Mouse (Mus musculus) 3T3-L1 (cell line): ENCODE measurements around the gene Ksr1.

ENCODE experiments used
- DNase-seq: peaks from one replicate; pipeline ENCODE4 v3.0.0-alpha.2; 2015; ENCODE audit warnings: low read depth, low spot score

Ksr1 gene

GRCm38 (mm10) chr11:79093986-79094695 is 52.1 kb downstream of the Ksr1 start:
- DNase-seq, result no peak

- DNase-seq, result no peak
Observed at GRCm38 (mm10) chr11:79093386-79093906, 52.8 kb downstream of the Ksr1 start.

- DNase-seq, result no peak
Observed at GRCm38 (mm10) chr11:79092802-79093201, 53.4 kb downstream of the Ksr1 start.

GRCm38 (mm10) chr11:79092245-79092644 is 54.0 kb downstream of the Ksr1 start:
- no peak for DNase-seq

- DNase-seq, result no peak
Observed at GRCm38 (mm10) chr11:79089756-79090155, 56.5 kb downstream of the Ksr1 start.

- DNase-seq, result no peak
Observed at GRCm38 (mm10) chr11:79089027-79089426, 57.2 kb downstream of the Ksr1 start.

GRCm38 (mm10) chr11:79088325-79088724 is 57.9 kb downstream of the Ksr1 start:
- DNase-seq, result no peak

GRCm38 (mm10) chr11:79087731-79088311 is 58.4 kb downstream of the Ksr1 start:
- DNase-seq, result peak; percentile 64

- no peak for DNase-seq
Observed at GRCm38 (mm10) chr11:79086787-79087186, 59.4 kb downstream of the Ksr1 start.

- DNase-seq, result no peak
Observed at GRCm38 (mm10) chr11:79085059-79085458, 61.1 kb downstream of the Ksr1 start.

GRCm38 (mm10) chr11:79083018-79083441 is 63.2 kb downstream of the Ksr1 start:
- peak; percentile 84 for DNase-seq

- DNase-seq, result peak; percentile 86
Observed at GRCm38 (mm10) chr11:79080965-79081891, 65.0 kb downstream of the Ksr1 start.

GRCm38 (mm10) chr11:79080081-79080480 is 66.1 kb downstream of the Ksr1 start:
- no peak for DNase-seq

- no peak for DNase-seq
Observed at GRCm38 (mm10) chr11:79076484-79076883, 69.7 kb downstream of the Ksr1 start.

GRCm38 (mm10) chr11:79075044-79075443 is 71.2 kb downstream of the Ksr1 start:
- DNase-seq, result no peak

GRCm38 (mm10) chr11:79074611-79075010 is 71.6 kb downstream of the Ksr1 start:
- no peak for DNase-seq

- DNase-seq, result no peak
Observed at GRCm38 (mm10) chr11:79073583-79073982, 72.6 kb downstream of the Ksr1 start.

GRCm38 (mm10) chr11:79072108-79072507 is 74.1 kb downstream of the Ksr1 start:
- no peak for DNase-seq

- peak; percentile 89 for DNase-seq
Observed at GRCm38 (mm10) chr11:79071082-79071972, 74.9 kb downstream of the Ksr1 start.

GRCm38 (mm10) chr11:79069453-79070153 is 76.6 kb downstream of the Ksr1 start:
- DNase-seq, result no peak
